Mouse (Mus musculus) cerebellum, postnatal 14 days (tissue): Measurements from ENCODE around the gene Ccna2.

Experiments used
- DNase-seq, 2 experiments: peaks; one replicate each; pipeline ENCODE4 v3.0.0; 2021; ENCODE audit warnings: mixed read lengths in 2 of 2

The Ccna2 gene

DNA sequence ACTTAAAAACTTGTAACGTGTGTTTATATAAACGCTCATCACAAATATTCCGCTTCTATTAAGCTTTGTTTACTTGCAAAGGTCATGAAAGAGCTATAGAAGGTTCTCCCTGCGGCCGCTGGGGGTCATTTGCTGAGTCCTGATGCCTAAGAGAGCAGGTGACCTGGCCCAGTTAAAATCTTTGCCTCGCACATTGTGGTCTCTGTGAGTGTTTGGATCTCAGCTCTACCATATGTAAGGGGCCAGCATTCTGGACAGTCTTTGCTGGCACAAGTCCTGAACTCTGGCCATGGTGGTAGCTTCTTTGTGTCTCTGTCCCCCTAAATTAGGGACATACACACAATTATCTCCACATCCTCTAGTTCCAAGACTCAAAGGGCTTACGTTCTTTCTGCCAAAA, 39.2 kb downstream of the Ccna2 start:
- no peak for DNase-seq

DNA sequence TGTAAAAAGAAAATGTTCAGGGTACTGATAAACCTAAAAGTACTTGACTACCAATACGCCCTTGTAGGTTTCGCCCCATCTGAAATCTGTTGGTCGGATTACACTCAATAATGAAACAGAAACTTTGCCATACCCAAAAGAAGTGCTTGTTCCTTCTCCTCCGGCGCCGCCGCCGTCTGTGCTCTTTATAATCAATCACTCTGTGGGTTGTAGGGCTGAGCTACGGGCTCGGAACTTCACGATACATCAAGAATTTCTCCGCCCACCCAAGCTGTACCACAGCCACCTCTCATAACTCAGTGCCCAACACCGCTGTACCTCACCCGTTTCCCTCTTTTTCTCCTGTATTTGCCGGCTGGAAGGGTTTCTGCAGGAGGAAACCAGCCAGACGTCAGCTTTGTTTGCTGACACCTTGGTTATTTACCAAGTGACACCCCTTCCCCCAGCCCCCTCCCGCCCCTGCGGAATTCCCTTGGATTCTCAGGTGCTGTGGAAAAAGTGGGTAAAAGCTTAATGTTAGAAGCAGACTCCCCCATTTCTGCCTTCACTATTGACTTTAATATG, 39.9 kb downstream of the Ccna2 start:
- no peak for DNase-seq

DNA sequence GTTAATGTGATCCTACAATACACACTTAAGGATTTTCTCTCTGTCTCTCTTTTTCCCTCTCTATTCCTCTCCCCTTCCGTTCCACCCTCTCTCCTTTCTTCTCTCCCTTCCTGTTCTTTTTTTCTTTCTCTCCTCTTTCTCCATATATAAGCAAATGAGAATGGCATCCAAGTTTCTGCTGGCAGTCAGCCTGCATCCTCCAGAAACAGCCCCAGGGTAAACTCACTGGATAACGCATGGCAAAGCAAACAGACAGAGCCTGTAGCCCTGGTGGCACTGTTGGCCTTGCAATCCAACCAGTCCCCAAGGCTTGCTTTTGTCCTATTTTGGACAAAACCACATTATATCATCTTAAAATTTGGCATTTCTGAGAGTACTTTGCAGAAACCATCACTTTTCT, 40.7 kb downstream of the Ccna2 start:
- DNase-seq = no peak

DNA sequence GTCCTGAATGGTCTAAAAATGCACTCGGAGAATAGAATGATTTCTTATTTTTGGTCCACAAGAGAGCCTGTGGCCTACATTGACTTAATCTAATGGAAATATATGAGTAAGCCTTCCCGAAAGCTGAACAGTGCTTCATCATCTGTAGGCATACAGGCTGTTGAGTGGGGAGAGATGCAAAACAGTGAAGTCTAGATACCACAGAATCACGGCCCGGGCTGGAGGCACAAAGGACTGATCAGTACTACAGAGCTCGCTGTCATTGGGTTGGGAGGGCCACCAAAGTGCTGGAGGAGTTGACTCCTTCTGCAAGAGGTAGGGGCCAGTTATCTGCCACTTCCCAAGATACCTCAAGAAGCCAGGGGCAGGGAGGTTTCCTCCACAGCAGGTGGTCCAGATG, 41.2 kb downstream of the Ccna2 start:
- no peak for DNase-seq

DNA sequence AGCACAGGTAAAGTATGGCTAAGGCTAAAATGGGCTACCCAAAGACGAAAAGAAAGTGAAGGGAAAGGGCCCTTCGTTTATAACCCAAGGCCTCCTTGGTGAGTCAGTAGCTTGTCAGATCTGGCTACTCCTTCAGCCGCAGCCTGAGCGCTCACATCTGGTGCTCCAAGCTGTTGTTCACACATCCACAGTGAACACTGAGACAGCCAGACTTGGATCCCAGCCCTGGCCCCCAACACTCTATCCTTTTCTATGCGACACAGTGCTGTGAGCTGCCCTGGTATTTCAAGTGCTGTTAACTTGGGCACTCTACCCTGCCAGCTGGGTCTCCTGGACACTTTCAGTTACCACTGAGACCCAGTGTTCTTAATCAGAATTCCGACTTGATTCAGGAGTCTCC, 41.6 kb downstream of the Ccna2 start:
- peak in 1 of 2 experiments; percentile 9 for DNase-seq

DNA sequence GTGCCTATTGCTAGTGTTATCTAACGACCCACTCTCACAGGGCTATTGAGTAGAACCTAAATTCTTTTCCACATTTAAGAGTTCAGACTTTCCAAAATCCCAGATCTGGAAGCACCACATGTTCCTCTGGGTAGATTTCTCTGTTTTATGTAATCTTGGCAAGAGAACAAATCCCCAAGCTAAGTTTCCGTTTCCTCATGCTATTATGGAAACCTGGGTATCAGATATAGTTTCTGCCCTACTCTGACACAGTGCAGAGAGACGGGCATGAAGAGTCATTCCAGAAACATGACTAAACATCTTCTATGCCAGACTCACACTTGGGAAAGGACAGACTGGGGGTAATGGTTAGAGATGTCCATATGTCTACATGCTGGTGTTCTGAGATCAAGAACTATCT, 47.5 kb downstream of the Ccna2 start:
- no peak for DNase-seq

DNA sequence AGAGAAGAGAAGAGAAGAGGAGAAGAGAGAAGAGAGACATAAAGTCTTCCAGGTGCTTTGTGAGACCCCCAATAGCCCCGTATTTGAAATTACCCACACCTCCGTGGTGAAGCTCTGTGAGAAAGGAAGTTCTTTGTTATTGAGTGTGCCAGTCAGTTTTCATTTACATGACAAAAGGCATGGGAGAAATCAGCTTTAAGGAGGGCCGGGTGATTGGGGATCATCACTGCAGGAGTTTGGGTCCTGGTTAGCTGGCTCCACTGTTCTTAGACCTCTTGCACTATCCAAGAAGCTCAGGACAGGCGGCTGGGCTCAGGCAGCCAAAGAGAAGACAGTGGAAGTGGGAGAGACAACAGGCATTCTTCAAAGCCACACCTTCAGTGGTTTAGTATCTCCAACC, 49.8 kb downstream of the Ccna2 start:
- no peak for DNase-seq

DNA sequence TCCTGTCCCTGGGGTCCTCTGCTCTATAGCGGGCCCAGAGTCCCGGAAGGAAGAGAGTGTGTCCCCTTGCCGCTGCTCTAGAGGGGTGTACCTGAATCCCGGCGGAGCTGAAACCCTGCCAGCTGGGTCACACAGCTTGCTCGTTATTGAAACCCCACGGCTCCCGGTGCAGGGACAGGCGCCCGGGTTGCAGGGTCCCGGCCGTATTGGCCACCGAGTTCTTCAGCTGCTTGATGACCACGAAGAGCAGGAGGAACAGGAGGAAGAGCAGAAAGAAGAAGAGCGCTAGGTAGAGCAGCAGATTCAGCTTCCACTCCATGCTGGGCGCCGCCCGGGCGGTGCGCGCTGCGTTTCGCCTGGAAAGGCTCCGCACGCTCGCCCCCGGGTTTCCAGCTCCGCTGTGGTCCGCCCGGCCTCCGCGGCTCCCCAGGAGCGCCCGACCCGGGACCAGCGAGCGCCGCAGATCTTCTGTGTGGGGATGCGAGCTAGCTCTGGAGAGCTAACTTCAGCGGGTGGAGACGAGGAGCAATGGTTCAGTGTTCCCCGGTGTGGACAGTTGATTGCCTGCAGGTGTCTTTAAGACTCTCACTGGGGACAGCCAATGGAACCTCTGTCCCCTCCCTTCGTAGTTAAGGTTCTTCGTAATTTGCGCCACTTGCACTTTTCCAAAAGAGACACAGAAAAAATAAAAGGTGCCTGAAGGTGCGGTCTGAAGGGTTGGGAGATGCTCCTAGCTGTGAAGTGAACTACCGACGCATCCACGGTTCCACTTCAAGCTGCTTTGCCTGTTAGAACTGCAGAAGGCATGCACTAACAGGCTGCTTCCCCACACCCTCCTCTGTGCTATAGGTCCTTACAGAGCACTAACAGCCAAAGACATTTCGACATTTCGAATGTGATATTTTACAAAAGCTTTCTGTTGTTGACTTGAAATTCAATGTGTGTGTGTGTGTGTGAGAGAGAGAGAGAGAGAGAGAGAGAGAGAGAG, 50.6 kb downstream of the Ccna2 start, which contains the start of gene Gm11549:
TSS of gene Gm11549 (minus strand) at position 741 of the 988 bp plus-strand sequence.
- peak; percentile 15 to 31 for DNase-seq

DNA sequence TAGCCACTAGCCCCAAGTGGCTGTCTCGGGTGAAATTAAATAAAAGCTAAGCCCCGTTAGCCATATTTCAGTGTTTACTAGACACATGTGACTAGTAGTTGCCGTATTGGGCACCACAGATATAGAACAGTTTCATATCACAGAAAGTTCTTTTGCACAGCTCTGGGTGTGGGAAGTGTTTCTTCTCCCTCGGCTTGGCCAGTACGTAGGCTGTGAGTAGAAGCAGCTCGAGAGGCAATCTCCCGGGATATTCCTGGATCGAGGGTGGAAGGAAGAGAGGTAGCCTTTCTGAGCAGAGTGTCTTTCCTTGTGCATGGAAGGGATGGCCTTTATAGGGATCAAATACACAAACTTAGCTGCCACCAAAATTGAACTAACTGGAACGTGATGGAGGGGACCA, 55.8 kb downstream of the Ccna2 start:
- DNase-seq = no peak
